Mouse (Mus musculus): ENCODE results near the gene Epb41l5.

- TF ChIP-seq POLR2A (IDR thresholded peaks at IDR 0.05; ENCODE audit: control insufficient read depth, extremely low read depth, insufficient read depth, low read length, poor library complexity) (no peak), CTCF (IDR thresholded peaks at IDR 0.05; ENCODE audit: borderline replicate concordance, control insufficient read depth, extremely low read depth, insufficient read depth, low read length, poor library complexity) (no peak)
These were observed 51.8 kb downstream of the Epb41l5 start for GRCm38 (mm10) chr1:119596954-119597480.

All from thymus, adult 2 months (tissue).